Mouse (Mus musculus): ENCODE measurements at regions not wholly inside any gene's neighbourhood (a gene's known extent, or its start where the extent isn't known, plus 50 kb on each side); places are given as distances from the start of the nearest gene placed in this dataset.

DNA sequence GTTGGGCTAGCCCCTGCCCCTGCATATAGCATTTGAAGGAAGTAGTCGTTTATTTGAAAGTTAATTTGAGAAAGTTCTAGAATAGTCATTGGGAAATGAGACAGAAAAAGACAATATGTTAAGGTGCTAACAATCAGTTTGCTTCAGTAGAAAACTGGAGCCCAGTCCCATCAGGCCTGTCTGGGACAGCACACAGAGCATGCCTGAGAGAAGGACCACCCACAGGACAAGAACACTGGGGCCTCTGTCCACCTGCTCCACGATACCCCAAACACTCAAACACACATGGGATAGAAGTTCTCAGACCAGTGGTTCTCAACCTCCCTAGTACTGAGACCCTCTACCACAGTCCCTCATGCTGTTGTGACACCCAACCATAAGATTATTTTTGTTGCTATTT, 61.2 kb upstream of the Ctnnb1 start:
- WGBS: 69% methylated on average over 2 of the region's 2 CpGs
- H3K4me3 ChIP-seq (ENCODE audit: low read depth, low read length): no peak overlapping the region
- H3K9ac ChIP-seq: no peak overlapping the region
- ATAC-seq (ENCODE audit: insufficient read depth) (no peak), DNase-seq (no peak)
- no peak overlapping the region for H3K4me2 ChIP-seq
- H3K36me3 ChIP-seq (ENCODE audit: insufficient read depth): no peaks in the 10 kb centered on the region
- H3K4me1 ChIP-seq (ENCODE audit: insufficient read depth): peaks cover 37% of the 10 kb centered on the region
- H3K27me3 ChIP-seq (ENCODE audit: insufficient read depth, low read length): no peaks in the 10 kb centered on the region
- no peak for TF ChIP-seq CTCF (IDR thresholded peaks at IDR 0.05; ENCODE audit: low read depth)
- no peak overlapping the region for H3K27ac ChIP-seq (ENCODE audit: low read depth)
- H3K9me3 ChIP-seq (ENCODE audit: low read depth, low read length): no peaks in the 10 kb centered on the region

DNA sequence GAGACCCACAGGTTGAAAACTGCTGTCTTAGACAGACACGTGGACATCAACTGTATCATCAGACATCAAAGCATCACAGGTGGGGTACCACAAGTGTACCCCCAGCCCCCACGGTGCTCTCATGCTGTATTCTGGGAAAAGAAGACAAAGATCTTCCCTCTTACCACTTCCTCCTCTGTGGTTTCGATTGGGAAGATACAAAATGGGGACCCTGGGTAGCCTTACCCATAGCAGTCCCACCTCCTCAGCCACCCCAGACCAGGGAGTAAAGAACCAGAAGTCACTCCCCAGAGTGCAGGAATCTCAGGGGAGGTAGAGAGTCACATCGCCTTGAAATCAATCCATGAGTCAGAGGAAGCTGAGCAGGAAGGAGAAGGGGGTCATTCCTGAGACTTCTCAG, 60.7 kb upstream of the Ctnnb1 start:
- whole genome bisulfite sequencing: 70% methylated on average over 4 of the region's 4 CpGs
- no peak for DNase-seq
- TF ChIP-seq CTCF (IDR thresholded peaks at IDR 0.05; ENCODE audit: low read depth): no peak

DNA sequence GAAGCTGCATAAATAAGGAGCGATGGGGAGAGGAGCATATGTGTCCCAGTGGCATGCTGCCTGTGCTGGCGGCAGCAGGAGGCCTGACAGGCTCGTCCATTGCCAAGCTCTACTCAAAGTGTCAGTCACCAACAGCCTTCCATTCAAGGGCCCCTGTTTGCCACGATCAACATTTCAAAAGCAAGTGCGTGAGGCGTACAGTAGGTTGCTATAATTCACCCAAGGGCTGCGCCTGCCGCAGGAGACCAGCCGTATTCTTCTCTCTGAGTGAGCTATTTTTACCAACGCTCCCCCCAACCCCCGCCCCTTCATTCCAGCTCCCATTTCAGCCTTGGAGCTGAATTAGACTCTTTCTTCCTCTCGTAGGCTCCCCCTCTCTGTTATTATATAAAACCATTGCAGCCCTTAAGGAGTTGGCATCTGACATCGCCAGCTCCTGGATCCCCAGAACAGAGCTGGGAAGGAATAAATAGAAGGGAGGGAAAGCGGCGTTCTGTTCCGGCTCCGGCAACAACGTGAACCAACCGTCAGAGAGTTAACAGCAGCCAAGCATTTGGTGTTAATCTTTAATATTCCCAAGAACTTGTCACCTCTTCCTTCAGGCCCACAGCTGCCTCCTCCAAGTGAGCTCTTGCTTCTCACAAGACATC, 59.5 kb upstream of the Ctnnb1 start:
- no peak for TF ChIP-seq CTCF (IDR thresholded peaks at IDR 0.05; ENCODE audit: low read depth)
- no peak for ATAC-seq (ENCODE audit: insufficient read depth)
- Histone ChIP-seq H3K9me3 (ENCODE audit: low read depth, low read length) (no peaks in the 10 kb centered on the region), H3K9ac (no peak overlapping the region), H3K4me2 (peak overlapping the region; percentile 49), H3K36me3 (ENCODE audit: insufficient read depth) (no peaks in the 10 kb centered on the region), H3K27me3 (ENCODE audit: insufficient read depth, low read length) (no peaks in the 10 kb centered on the region), H3K4me3 (ENCODE audit: low read depth, low read length) (no peak overlapping the region), H3K27ac (ENCODE audit: low read depth) (peak overlapping the region; percentile 51; the same call in 1 of the 2 replicates), H3K4me1 (ENCODE audit: insufficient read depth) (peaks cover 37% of the 10 kb centered on the region)
- DNase-seq: peak; percentile 52
- WGBS: 20% methylated on average over 19 of the region's 19 CpGs

More for the DNA sequence above, 60.7 kb upstream of the Ctnnb1 start:
- no peak overlapping the region for H3K27ac ChIP-seq (ENCODE audit: low read depth)
- H3K27me3 ChIP-seq (ENCODE audit: insufficient read depth, low read length): no peaks in the 10 kb centered on the region
- H3K36me3 ChIP-seq (ENCODE audit: insufficient read depth): no peaks in the 10 kb centered on the region
- H3K9me3 ChIP-seq (ENCODE audit: low read depth, low read length): no peaks in the 10 kb centered on the region
- no peak overlapping the region for H3K4me3 ChIP-seq (ENCODE audit: low read depth, low read length)
- peaks cover 37% of the 10 kb centered on the region for H3K4me1 ChIP-seq (ENCODE audit: insufficient read depth)
- H3K4me2 ChIP-seq: no peak overlapping the region
- H3K9ac ChIP-seq: no peak overlapping the region
- no peak for ATAC-seq (ENCODE audit: insufficient read depth)

DNA sequence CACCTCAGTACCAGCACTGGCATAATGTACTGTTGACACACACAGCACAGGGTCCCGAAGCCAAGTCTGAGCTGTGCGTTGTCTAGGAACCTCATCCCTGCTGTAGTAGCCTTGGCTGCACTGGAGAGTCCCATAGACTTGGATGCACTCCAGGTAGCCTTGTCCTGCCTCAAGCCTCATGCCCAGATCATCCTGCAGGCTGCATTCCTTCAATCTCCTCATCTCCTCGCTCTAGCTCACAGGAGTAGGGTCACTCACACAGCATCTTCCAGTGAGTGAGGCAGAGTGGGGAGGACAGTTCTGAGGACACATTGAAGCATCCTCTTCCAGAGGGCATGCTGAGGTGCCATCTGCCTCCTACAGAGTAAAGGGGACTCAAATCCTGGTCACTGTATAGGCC, 55.7 kb upstream of the Ctnnb1 start:
- Histone ChIP-seq H3K36me3 (ENCODE audit: insufficient read depth) (no peaks in the 10 kb centered on the region), H3K4me1 (ENCODE audit: insufficient read depth) (peaks cover 16% of the 10 kb centered on the region), H3K27ac (ENCODE audit: low read depth) (no peak overlapping the region), H3K4me3 (ENCODE audit: low read depth, low read length) (no peak overlapping the region), H3K27me3 (ENCODE audit: insufficient read depth, low read length) (no peaks in the 10 kb centered on the region), H3K4me2 (no peak overlapping the region), H3K9ac (no peak overlapping the region), H3K9me3 (ENCODE audit: low read depth, low read length) (no peaks in the 10 kb centered on the region)
- ATAC-seq (ENCODE audit: insufficient read depth): no peak
- no peak for DNase-seq
- TF ChIP-seq CTCF (IDR thresholded peaks at IDR 0.05; ENCODE audit: low read depth): no peak
- WGBS: 88% methylated on average over 3 of the region's 3 CpGs

DNA sequence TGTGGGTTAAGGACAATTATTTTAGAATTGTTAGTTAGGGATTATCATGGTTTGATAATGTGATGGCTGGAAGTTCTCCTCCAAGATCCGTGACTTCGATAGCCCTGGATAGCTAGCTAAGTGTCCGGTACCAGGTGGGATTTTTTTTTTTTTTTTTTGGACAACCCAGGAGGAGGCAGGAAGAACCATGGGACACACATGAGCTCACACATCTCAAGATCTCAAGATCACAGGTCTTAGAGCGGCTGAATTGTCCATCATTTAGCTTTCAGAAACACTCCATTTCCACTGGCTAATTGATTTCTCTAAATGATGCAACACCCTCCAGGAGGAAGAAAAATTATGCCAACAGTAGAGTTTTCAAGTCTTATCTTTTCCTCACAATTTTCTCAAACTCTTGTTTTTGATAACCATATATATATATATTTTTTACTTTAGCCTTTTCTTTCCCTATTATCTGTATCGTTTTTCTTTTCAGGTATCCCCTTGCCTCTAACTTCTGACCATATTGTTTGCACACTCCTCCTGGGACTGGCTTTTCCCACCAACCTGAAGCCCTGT, 54.5 kb upstream of the Ctnnb1 start:
- Histone ChIP-seq H3K9me3 (ENCODE audit: low read depth, low read length) (no peaks in the 10 kb centered on the region), H3K27me3 (ENCODE audit: insufficient read depth, low read length) (no peaks in the 10 kb centered on the region), H3K4me2 (no peak overlapping the region), H3K36me3 (ENCODE audit: insufficient read depth) (no peaks in the 10 kb centered on the region), H3K9ac (no peak overlapping the region), H3K27ac (ENCODE audit: low read depth) (no peak overlapping the region), H3K4me1 (ENCODE audit: insufficient read depth) (peaks cover 6% of the 10 kb centered on the region), H3K4me3 (ENCODE audit: low read depth, low read length) (no peak overlapping the region)
- DNase-seq (no peak), ATAC-seq (ENCODE audit: insufficient read depth) (no peak)
- WGBS: 89% methylated on average over 5 of the region's 5 CpGs
- no peak for TF ChIP-seq CTCF (IDR thresholded peaks at IDR 0.05; ENCODE audit: low read depth)

DNA sequence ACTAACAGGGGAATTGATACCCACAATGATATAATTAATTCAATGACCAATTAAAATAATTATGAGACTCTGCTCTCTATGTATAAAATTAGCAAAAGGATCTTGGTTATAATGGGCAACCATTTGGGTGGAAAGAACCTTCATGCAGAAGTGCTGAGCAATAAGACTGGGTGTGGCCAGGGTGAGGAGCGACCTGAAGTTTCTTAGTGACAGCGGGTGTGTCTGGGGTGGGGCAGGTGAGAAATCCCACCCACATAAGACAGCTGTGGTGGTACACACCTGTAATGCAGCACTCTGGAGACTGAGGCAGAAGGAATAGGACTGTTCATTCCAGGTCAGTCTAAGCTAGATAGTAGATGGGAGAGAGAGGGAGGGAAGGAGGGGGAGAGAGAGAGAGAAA, 51.9 kb upstream of the Ctnnb1 start:
- ATAC-seq (ENCODE audit: insufficient read depth) (no peak), DNase-seq (no peak)
- Histone ChIP-seq H3K9me3 (ENCODE audit: low read depth, low read length) (no peaks in the 10 kb centered on the region), H3K4me3 (ENCODE audit: low read depth, low read length) (no peak overlapping the region), H3K27ac (ENCODE audit: low read depth) (no peak overlapping the region), H3K27me3 (ENCODE audit: insufficient read depth, low read length) (no peaks in the 10 kb centered on the region), H3K4me2 (no peak overlapping the region), H3K4me1 (ENCODE audit: insufficient read depth) (no peaks in the 10 kb centered on the region), H3K36me3 (ENCODE audit: insufficient read depth) (no peaks in the 10 kb centered on the region), H3K9ac (no peak overlapping the region)
- WGBS: 84% methylated on average over 2 of the region's 2 CpGs
- TF ChIP-seq CTCF (IDR thresholded peaks at IDR 0.05; ENCODE audit: low read depth): no peak
